Mouse (Mus musculus): Measurements from ENCODE around the gene Bscl2. TPM values are rescaled to one million over a fixed set of nuclear protein-coding genes. Genes with fewer than 3 reads are reported as not detected.
"Not testable (repeated sequence)": the region's sequence is repeated elsewhere in the genome, so short reads cannot be mapped to it uniquely, and the experiment has no call there.

The Bscl2 gene
- polyA plus RNA-seq, 1 experiment: 750 TPM

DNA sequence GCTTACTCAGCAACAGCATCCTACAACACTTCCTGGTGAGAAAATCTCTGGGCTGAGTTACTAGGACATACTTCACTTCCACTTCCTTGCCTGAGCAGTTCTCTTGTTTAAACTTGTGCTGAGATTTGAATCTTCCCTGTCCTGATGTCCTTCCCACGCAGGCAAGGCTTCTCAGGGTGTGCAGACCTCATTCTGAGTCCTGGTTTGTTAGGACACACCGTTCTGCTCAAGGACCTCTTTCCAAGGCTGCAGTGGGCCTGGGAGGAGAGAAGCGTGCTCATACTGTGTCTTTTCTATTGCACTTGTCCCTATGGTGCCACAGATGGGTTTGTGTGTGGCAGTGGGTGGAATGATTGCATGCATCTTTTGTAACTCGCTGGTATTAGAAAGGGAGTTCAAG lies 4.3 kb upstream of the Bscl2 start:
- H3K4me1 ChIP-seq (ENCODE audit: control insufficient read depth, insufficient read depth, low read length): peaks cover 3% of the 10 kb centered on the region
- peaks cover 5% of the 10 kb centered on the region for H3K36me3 ChIP-seq (ENCODE audit: control insufficient read depth, insufficient read depth, low read length)
- H3K4me3 ChIP-seq (ENCODE audit: control insufficient read depth, low read depth, low read length): no peak overlapping the region
- TF ChIP-seq CTCF (IDR thresholded peaks at IDR 0.05; ENCODE audit: control insufficient read depth, insufficient read depth, insufficient replicate concordance, low read depth, low read length): no peak
- H3K27ac ChIP-seq (ENCODE audit: control insufficient read depth, insufficient read depth, low read depth, low read length): no peak overlapping the region
- H3K27me3 ChIP-seq (ENCODE audit: control insufficient read depth, insufficient read depth, low read length): no peaks in the 10 kb centered on the region

DNA sequence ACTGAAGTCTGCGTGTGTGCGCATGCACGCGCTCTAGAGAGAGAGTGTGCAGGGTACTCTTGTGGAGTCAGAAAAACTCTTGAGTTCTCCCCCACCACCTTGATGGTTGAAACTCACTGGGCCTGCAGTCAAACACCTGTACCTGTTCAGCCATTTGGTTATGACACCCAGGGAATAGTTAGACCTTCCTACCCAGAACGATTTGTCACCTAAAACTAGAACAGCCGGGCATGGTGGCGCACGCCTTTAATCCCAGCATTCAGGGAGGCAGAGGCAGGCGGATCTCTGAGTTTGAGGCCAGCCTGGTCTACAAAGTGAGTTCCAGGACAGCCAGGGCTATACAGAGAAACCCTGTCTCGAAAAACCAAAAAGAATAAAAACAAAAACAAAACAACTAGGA lies 940 bp upstream of the Bscl2 start:
- H3K27ac ChIP-seq (ENCODE audit: control insufficient read depth, insufficient read depth, low read depth, low read length): peak overlapping the region; percentile 26; the same call in 1 of the 2 replicates
- not testable (repeated sequence) for H3K36me3 ChIP-seq (ENCODE audit: control insufficient read depth, insufficient read depth, low read length); H3K27me3 ChIP-seq (ENCODE audit: control insufficient read depth, insufficient read depth, low read length); H3K4me3 ChIP-seq (ENCODE audit: control insufficient read depth, low read depth, low read length)
- peaks cover 18% of the 10 kb centered on the region for H3K4me1 ChIP-seq (ENCODE audit: control insufficient read depth, insufficient read depth, low read length)

DNA sequence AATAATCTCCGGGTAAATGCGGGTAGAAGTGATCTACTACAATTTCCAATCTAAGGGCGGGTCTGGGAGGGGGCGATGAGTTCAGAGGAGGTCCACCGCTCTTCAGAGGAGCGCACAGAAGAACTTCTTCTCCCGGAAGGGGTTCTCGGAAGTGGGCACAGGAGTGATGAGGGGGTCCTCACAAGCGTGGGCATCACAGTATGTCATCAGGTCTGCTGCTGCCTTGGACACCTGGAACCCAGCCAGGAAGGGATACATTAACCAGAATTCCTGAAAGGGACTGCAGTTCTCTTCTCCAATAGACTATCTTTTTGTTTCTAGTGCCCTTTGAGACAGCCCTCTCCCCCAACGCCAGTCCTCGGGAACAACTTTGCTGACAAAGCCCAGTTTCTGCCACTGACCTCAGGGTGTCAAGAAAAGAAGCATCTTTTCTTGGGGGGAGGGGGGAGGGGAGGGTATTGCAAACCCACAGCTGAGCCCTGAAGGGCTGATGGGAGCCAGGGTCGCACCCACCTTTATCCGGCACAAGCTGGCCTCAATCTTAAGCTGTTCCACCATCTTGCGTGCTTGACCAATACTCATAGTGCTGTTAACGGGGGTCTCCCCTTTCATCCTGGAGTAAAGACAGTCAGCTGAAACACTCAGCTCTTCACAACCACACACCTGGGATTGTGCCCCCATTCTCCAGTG lies 919 bp downstream of the Bscl2 start:
- H3K4me3 ChIP-seq (ENCODE audit: control insufficient read depth, low read depth, low read length): peak overlapping the region; percentile 93
- H3K27me3 ChIP-seq (ENCODE audit: control insufficient read depth, insufficient read depth, low read length): no peaks in the 10 kb centered on the region
- TF ChIP-seq POLR2A (IDR thresholded peaks at IDR 0.05; ENCODE audit: control insufficient read depth, low read depth, low read length): no peak
- no peak for TF ChIP-seq CTCF (IDR thresholded peaks at IDR 0.05; ENCODE audit: control insufficient read depth, insufficient read depth, insufficient replicate concordance, low read depth, low read length)
- H3K36me3 ChIP-seq (ENCODE audit: control insufficient read depth, insufficient read depth, low read length): peaks cover 2% of the 10 kb centered on the region; the same call in 1 of the 2 replicates
- H3K27ac ChIP-seq (ENCODE audit: control insufficient read depth, insufficient read depth, low read depth, low read length): peak overlapping the region; percentile 92
- H3K4me1 ChIP-seq (ENCODE audit: control insufficient read depth, insufficient read depth, low read length): peaks cover 18% of the 10 kb centered on the region

DNA sequence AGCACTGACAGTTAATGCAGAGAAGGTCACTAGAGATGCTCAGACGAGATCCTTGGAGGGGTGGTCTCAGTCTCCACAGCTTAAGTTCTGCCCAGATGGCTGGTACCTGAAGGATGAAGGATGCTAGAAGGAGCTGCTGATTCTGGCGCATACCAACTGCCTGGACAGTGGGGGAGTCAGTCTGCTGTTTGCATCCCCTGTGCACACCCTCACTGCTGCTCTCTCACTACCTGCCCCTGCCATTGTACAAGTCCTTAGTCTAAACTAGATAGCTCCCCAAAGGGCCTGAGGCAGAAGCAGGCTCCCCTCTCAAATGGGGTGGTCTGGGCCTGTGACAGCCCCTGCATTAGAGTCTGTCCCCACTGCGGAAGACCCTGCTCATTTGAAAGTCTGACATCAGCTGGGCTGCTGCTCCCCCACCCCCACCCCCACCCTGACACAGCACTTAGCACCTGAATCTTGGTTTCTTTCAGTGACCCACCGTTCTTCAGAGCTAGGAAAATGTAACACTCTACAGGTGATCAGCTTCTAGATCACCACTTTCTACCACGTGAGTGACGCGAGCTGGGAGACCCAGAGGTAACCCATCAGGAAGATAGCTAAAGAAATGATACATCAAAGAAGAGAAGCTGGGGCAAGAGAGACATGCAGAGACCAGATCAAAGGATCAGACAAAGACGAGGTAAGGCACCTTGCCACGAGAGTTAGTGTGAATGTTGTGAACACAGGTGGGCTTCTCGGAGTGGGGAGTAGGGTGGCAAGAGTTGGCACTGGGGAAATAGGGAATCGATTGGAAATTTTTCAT lies 2.0 kb downstream of the Bscl2 start, which contains the start of gene Gng3:
Gene Gng3 (minus strand): TSS at position 92 of the 805 bp plus-strand sequence.
- H3K27ac ChIP-seq (ENCODE audit: control insufficient read depth, insufficient read depth, low read depth, low read length): peak within 1 kb of the TSS; percentile 92
- H3K27me3 ChIP-seq (ENCODE audit: control insufficient read depth, insufficient read depth, low read length): no peaks in the 10 kb centered on the region
- peaks cover 18% of the 10 kb centered on the region for H3K4me1 ChIP-seq (ENCODE audit: control insufficient read depth, insufficient read depth, low read length)
- TF ChIP-seq POLR2A (IDR thresholded peaks at IDR 0.05; ENCODE audit: control insufficient read depth, low read depth, low read length) (no peak), CTCF (IDR thresholded peaks at IDR 0.05; ENCODE audit: control insufficient read depth, insufficient read depth, insufficient replicate concordance, low read depth, low read length) (no peak)
- H3K36me3 ChIP-seq (ENCODE audit: control insufficient read depth, insufficient read depth, low read length): peaks cover 2% of the 10 kb centered on the region; the same call in 1 of the 2 replicates
- peak within 1 kb of the TSS; percentile 93 for H3K4me3 ChIP-seq (ENCODE audit: control insufficient read depth, low read depth, low read length)

DNA sequence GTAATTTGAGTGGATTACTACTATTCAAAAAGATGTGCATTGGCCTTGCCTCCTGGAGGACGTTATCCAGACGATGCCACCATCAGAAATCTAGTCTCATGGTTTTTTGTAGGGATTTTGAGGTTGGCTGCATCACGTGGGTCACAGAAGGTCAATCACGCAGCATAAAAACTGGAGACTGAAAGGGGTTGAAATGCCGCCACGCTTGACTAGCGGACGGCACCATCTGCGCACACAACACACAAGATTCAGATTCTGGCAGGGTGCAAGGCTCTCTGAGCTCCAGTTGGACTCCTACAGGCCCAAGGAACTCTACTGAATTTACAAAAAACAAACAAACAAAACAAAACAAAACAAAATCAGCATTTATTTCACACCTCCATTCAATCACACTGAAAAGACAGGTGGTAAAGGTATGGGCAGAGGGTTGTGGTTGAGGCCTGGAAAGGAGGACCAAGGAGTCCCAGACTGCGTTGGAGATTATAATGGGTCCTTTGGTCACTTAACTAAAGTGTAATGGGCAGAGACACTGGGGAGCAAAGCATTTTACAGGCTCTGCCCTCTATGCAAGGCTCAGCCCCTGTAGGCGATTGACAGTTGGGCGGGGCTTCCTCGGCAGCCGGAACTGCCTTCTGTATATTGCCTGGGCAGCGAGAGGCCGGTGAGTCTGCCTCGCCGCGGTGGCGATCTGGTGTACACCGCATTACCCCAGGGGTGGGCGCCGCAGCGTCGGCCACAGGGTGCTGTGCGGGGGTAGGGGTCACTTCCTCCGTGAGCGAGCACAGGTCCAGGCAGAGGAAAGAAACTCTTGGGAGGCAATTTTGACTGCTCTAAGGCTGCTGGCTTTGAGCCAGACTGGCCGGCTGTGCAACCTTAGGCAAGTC lies 2.9 kb downstream of the Bscl2 start:
- peaks cover 18% of the 10 kb centered on the region for H3K4me1 ChIP-seq (ENCODE audit: control insufficient read depth, insufficient read depth, low read length)
- H3K4me3 ChIP-seq (ENCODE audit: control insufficient read depth, low read depth, low read length): peak overlapping the region; percentile 79
- TF ChIP-seq POLR2A (IDR thresholded peaks at IDR 0.05; ENCODE audit: control insufficient read depth, low read depth, low read length) (0 out of 2 replicates have a peak, but pooled peaks have one; percentile 41), CTCF (IDR thresholded peaks at IDR 0.05; ENCODE audit: control insufficient read depth, insufficient read depth, insufficient replicate concordance, low read depth, low read length) (no peak)
- H3K36me3 ChIP-seq (ENCODE audit: control insufficient read depth, insufficient read depth, low read length): peaks cover 2% of the 10 kb centered on the region; the same call in 1 of the 2 replicates
- H3K27me3 ChIP-seq (ENCODE audit: control insufficient read depth, insufficient read depth, low read length): no peaks in the 10 kb centered on the region
- H3K27ac ChIP-seq (ENCODE audit: control insufficient read depth, insufficient read depth, low read depth, low read length): no peak overlapping the region

DNA sequence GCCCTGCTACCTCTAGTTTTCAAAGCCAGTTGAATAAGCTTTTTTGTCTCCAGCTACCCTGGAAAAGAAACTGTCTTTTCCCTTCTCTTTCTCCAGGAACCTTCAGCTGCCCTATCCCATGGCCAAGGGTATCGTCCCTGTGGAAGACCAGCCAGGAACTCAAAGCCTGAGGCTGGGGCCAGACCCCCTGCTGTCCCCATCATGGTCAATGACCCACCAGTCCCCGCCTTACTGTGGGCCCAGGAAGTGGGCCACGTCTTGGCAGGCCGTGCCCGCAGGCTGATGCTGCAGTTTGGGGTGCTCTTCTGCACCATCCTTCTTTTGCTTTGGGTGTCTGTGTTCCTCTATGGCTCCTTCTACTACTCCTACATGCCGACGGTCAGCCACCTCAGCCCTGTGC lies 3.7 kb downstream of the Bscl2 start:
- H3K4me3 ChIP-seq (ENCODE audit: control insufficient read depth, low read depth, low read length): peak overlapping the region; percentile 79
- TF ChIP-seq POLR2A (IDR thresholded peaks at IDR 0.05; ENCODE audit: control insufficient read depth, low read depth, low read length): no peak
- TF ChIP-seq CTCF (IDR thresholded peaks at IDR 0.05; ENCODE audit: control insufficient read depth, insufficient read depth, insufficient replicate concordance, low read depth, low read length): no peak
- H3K27me3 ChIP-seq (ENCODE audit: control insufficient read depth, insufficient read depth, low read length): no peaks in the 10 kb centered on the region
- H3K4me1 ChIP-seq (ENCODE audit: control insufficient read depth, insufficient read depth, low read length): peaks cover 18% of the 10 kb centered on the region
- H3K27ac ChIP-seq (ENCODE audit: control insufficient read depth, insufficient read depth, low read depth, low read length): no peak overlapping the region
- peaks cover 2% of the 10 kb centered on the region; the same call in 1 of the 2 replicates for H3K36me3 ChIP-seq (ENCODE audit: control insufficient read depth, insufficient read depth, low read length)

DNA sequence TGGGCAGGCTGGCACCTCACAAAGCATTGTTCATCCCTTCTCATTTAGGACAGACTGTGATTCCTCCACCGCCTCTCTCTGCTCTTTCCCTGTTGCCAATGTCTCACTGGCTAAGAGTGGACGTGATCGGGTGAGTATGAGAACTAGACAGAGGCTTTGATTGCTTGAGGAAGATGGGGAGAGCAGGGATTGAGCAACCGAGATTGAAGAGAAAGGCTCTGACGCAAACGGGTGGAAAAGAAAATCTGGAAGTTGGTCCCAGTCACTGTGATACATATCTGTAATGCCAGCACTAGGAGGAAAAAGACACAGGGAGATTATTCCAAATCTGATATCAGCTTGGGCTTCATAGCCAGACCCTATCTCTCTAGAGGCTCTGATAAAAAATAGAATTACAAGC lies 5.7 kb downstream of the Bscl2 start:
- Histone ChIP-seq H3K4me3 (ENCODE audit: control insufficient read depth, low read depth, low read length) (no peak overlapping the region), H3K4me1 (ENCODE audit: control insufficient read depth, insufficient read depth, low read length) (peaks cover 15% of the 10 kb centered on the region), H3K36me3 (ENCODE audit: control insufficient read depth, insufficient read depth, low read length) (peaks cover 2% of the 10 kb centered on the region; the same call in 1 of the 2 replicates), H3K27ac (ENCODE audit: control insufficient read depth, insufficient read depth, low read depth, low read length) (no peak overlapping the region), H3K27me3 (ENCODE audit: control insufficient read depth, insufficient read depth, low read length) (no peaks in the 10 kb centered on the region)
- TF ChIP-seq CTCF (IDR thresholded peaks at IDR 0.05; ENCODE audit: control insufficient read depth, insufficient read depth, insufficient replicate concordance, low read depth, low read length): no peak
- no peak for TF ChIP-seq POLR2A (IDR thresholded peaks at IDR 0.05; ENCODE audit: control insufficient read depth, low read depth, low read length)

Data from testis, adult 2 months (tissue).